Mouse (Mus musculus) liver, embryonic 14.5 days (tissue): ENCODE data around the gene Mt3. TPM values are rescaled to one million over a fixed set of nuclear protein-coding genes. Genes with fewer than 3 reads are reported as not detected.

Experiments
- ATAC-seq: fragments of 200-750 bp; cut with Nextera tagmentation; 2 replicates; pipeline ENCODE4 v1.8.0; 2017; ENCODE audit warnings: moderate number of reproducible peaks, mild to moderate bottlenecking, moderate library complexity; ENCODE audit not compliant: insufficient read depth
- DNase-seq, 3 experiments: peaks; one replicate each; pipeline ENCODE4 v3.0.0-alpha.2; 2012 to 2013; ENCODE audit warnings: low read depth in 3 of 3, low spot score in 3 of 3
- H3K27ac ChIP-seq: fragments of 300-500 bp; sonication (generic); 2 replicates; pipeline ENCODE4 v1.5.1; 2014; ENCODE audit warnings: moderate library complexity, mild to moderate bottlenecking, control low read depth, inconsistent platforms
- H3K27me3 ChIP-seq: fragments of 300-500 bp; sonication (generic); 2 replicates; pipeline ENCODE4 v1.6.1; 2014; ENCODE audit warnings: mild to moderate bottlenecking, low read length, moderate library complexity; ENCODE audit not compliant: control insufficient read depth, insufficient read depth
- H3K36me3 ChIP-seq: fragments of 300-500 bp; sonication (generic); replicated peaks from 2 replicates; pipeline ENCODE4 v1.6.1; 2014; ENCODE audit warnings: low read depth; ENCODE audit not compliant: control insufficient read depth, insufficient read depth
- H3K4me1 ChIP-seq, 2 experiments: fragments of 200-500 bp in 1 of 2; fragments of 300-500 bp in 1 of 2; sonication (generic) in 1 of 2; replicated peaks; 2 replicates each; pipeline ENCODE4 v1.6.1; 2012 to 2014; ENCODE audit warnings: antibody characterized with exemption in 1 of 2, inconsistent platforms in 1 of 2, low read length in 1 of 2; ENCODE audit not compliant: control insufficient read depth in 2 of 2, insufficient read depth in 2 of 2
- H3K4me2 ChIP-seq: fragments of 300-500 bp; sonication (generic); 2 replicates; pipeline ENCODE4 v1.6.1; 2014; ENCODE audit warnings: low read depth, mild to moderate bottlenecking, control low read depth, moderate library complexity
- H3K4me3 ChIP-seq, 2 experiments: fragments of 200-500 bp in 1 of 2; fragments of 300-500 bp in 1 of 2; sonication (generic) in 1 of 2; 2 replicates each; pipeline ENCODE4 v1.5.1; 2012 to 2014; ENCODE audit warnings: low read depth in 2 of 2, low read length in 2 of 2, mild to moderate bottlenecking in 2 of 2, control low read depth in 1 of 2, inconsistent platforms in 1 of 2, moderate library complexity in 1 of 2; ENCODE audit not compliant: insufficient read depth in 1 of 2
- H3K9ac ChIP-seq: fragments of 300-500 bp; sonication (generic); replicated peaks from 2 replicates; pipeline ENCODE4 v1.6.1; 2014; ENCODE audit warnings: mild to moderate bottlenecking, control low read depth, moderate library complexity
- H3K9me3 ChIP-seq: fragments of 300-500 bp; sonication (generic); 2 replicates; pipeline ENCODE4 v1.6.1; 2016; ENCODE audit warnings: low read length, mixed read lengths; ENCODE audit not compliant: control insufficient read depth
- CTCF ChIP-seq: IDR thresholded peaks from 2 replicates; pipeline ENCODE4 v1.5.1; 2016; ENCODE audit warnings: antibody characterized with exemption, low read depth, control low read depth
- EP300 ChIP-seq: IDR thresholded peaks from 2 replicates; pipeline ENCODE4 v1.6.1; 2016; ENCODE audit warnings: antibody characterized with exemption, low read depth
- WGBS: fragments of 180-500 bp; shearing (Covaris S2); extraction: QIAGEN DNeasy Blood & Tissue Kit; methylation state at CpG from one replicate; pipeline ENCODE4 v1.1.7; 2014; ENCODE audit not compliant: insufficient replicate concordance; 5-methylcytosine and 5-hydroxymethylcytosine counted together
- polyA plus RNA-seq, 2 experiments: library from polyadenylated mRNA; depleted of rRNA in 1 of 2; stranded (reverse) in 1 of 2; unstranded in 1 of 2; fragments of >200 nt; fragmentation: Nextera tagmentation in 1 of 2; extraction: Ambion mirVana in 1 of 2; gene quantifications; 2 replicates each; pipeline versions ENCODE4 v1.2.1 to v1.2.3; 2012 to 2014

Mt3 gene
- polyA plus RNA-seq (2012; rRNA removed) (0.10 and 0.30 TPM in 2 replicates), polyA plus RNA-seq (2014; fragmentation: Nextera tagmentation; extraction: Ambion mirVana) (0.61 TPM in 1 of 2 replicates, not detected in the other)

DNA sequence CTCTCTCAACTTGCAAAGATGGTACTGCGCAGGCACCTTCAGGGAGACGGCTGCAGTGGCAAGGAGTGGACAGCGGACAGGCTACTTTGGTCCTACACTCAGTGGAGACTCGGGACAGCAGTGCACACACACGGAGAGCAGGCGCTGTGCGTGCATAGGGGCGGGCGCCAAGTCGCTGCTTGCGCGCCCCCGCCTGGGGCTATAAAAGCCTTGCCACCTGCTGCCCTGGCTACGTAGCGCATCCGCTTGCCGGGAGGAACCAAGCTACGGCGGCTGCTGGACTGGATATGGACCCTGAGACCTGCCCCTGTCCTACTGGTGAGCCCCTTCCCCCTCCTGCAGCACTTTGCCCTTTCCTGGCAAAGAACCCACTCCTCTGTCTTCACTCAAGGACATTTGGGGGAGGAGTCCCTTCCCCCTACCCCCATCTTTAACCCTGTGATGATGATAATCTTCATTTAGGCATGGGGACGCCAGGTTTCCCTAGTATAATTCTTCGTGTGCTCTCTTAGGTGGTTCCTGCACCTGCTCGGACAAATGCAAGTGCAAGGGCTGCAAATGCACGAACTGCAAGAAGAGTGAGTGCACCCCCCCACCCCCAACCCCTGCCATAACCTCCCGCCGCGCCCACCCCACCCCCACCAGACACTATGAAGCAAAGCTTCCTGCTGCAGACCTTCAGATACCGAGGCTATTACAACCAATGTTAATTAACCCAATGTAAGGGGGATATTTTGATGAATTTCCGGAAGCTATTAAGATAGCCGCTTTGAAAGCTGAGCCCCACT is at the start of gene Mt3:
TSS of gene Mt3 (plus strand) at position 95 of the 788 bp plus-strand sequence.
- TF ChIP-seq EP300, result no peak
- TF ChIP-seq CTCF, result peak; percentile 54
- Histone ChIP-seq H3K27ac (peak within 1 kb of the TSS; percentile 87), H3K27me3 (peaks cover 28% of the 10 kb centered on the region), H3K9ac (no peak within 1 kb of the TSS), H3K4me2 (peak within 1 kb of the TSS; percentile 54), H3K9me3 (no peaks in the 10 kb centered on the region), H3K4me1 (peaks cover 15 to 23% of the 10 kb centered on the region in 2 experiments), H3K4me3 (no peak within 1 kb of the TSS), H3K36me3 (no peaks in the 10 kb centered on the region)
- DNase-seq (no peak), ATAC-seq (no peak)
- WGBS, result 2% methylated on average over 29 of the region's 29 CpGs

DNA sequence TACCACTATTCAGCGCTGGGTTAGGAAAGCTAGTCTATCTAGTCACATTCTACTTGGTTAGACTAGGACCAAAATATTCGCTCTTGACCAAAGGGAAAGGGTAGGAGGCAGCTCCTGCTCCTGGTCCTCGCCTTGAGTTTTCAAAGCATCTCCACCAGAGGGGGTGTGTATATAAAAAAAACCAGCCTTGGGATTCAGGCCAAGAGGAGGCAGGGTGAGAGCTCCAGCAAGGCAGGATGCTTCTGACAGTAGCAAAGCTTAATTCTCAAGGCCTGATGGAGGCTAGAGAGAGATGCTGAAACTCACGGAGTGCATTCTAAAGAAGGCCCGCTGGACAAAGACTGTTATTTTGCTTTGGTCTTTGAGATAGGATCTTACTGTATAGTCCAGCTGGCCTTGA is 48.3 kb upstream of the Mt3 start:
- peaks cover 4 to 15% of the 10 kb centered on the region in 2 experiments for H3K4me1 ChIP-seq
- no peak overlapping the region for H3K4me2 ChIP-seq
- H3K27ac ChIP-seq, result no peak overlapping the region
- H3K27me3 ChIP-seq, result peaks cover 15% of the 10 kb centered on the region
- 55% methylated on average over 5 of the region's 5 CpGs for WGBS
- ATAC-seq, result no peak
- H3K36me3 ChIP-seq, result no peaks in the 10 kb centered on the region
- no peak overlapping the region for H3K9ac ChIP-seq
- DNase-seq, result no peak
- no peaks in the 10 kb centered on the region for H3K9me3 ChIP-seq
- 0 out of 2 replicates have a peak, but pooled peaks have one; percentile 15 for TF ChIP-seq CTCF
- TF ChIP-seq EP300, result no peak
- H3K4me3 ChIP-seq, result no peak overlapping the region

DNA sequence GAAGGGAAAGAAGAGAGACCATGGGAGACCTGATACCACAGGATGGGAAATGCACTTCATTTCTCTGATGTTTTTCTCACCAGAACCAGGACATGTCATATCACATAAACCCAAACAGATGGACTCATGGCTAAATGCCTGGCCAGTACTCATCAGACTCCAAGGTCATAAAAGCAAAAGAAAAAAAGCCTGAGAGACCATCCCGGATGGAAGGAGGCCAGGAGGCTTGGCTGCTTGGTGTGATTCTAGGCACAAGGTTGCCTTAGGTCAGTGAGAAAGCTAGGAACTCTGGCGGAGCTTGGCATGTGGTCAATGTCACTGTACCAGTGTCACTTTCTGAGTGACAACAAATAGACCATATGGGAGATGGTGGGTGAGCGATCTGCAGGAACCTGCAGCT is 44.5 kb upstream of the Mt3 start:
- ATAC-seq (no peak), DNase-seq (no peak)
- WGBS, result 66% methylated on average over 3 of the region's 3 CpGs
- Histone ChIP-seq H3K27ac (peak overlapping the region; percentile 15), H3K36me3 (no peaks in the 10 kb centered on the region), H3K9ac (no peak overlapping the region), H3K4me1 (peaks cover 36 to 47% of the 10 kb centered on the region in 2 experiments), H3K4me3 (no peak overlapping the region), H3K9me3 (no peaks in the 10 kb centered on the region), H3K4me2 (no peak overlapping the region), H3K27me3 (no peaks in the 10 kb centered on the region)
- TF ChIP-seq CTCF (no peak), EP300 (no peak)

DNA sequence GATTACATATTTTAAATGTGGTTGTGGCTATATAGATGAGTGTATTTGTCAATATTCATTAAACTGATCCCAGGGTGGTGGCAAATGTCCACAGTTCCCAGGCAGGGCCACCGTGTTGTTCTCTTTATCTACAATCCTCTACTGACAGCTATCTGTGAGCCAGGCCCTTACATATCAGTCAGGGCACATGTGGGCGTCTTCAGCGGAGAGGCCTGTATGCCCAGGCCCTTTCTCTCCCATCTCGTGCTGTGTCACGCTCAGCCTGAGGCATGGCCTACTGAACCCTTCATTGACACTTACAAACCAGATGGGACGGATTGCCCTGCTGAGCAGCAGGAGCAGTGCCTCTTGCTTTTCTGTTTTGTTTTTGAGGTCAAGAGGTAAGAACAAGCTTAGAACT is 43.0 kb upstream of the Mt3 start:
- H3K36me3 ChIP-seq, result no peaks in the 10 kb centered on the region
- no peaks in the 10 kb centered on the region for H3K27me3 ChIP-seq
- peak overlapping the region; percentile 94 for H3K27ac ChIP-seq
- peak overlapping the region; percentile 55; the same call in 1 of the 2 replicates for H3K9ac ChIP-seq
- DNase-seq (peak; percentile 74 to 76 (median 76)), ATAC-seq (peak; percentile 97)
- WGBS, result 27% methylated on average over 6 of the region's 6 CpGs
- TF ChIP-seq CTCF (no peak), EP300 (peak; percentile 84)
- H3K9me3 ChIP-seq, result no peaks in the 10 kb centered on the region
- no peak overlapping the region for H3K4me3 ChIP-seq
- H3K4me1 ChIP-seq, result peaks cover 44 to 57% of the 10 kb centered on the region in 2 experiments
- H3K4me2 ChIP-seq, result peak overlapping the region; percentile 56

DNA sequence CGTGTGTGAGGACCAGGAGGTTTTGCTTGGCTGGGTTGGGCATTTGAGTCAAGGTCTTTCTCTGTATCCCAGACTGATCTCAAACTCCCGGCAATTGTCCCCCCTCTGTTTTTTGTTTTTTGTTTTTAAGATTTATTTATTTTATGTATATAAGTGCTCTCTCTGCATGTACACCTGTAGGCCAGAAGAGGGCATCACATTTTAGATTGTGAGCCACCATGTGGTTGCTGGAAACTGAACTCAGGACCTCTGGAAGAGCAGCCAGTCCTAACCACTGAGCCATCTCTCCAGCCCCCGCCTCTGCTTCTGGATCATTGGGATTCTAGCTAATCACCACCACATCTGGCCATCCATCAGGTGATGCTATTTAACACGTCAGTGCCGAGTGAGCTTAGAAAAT is 42.6 kb upstream of the Mt3 start:
- no peak for TF ChIP-seq EP300
- peak; percentile 49 for TF ChIP-seq CTCF
- no peak for DNase-seq
- Histone ChIP-seq H3K4me1 (peaks cover 44 to 57% of the 10 kb centered on the region in 2 experiments), H3K27me3 (no peaks in the 10 kb centered on the region), H3K4me3 (no peak overlapping the region), H3K27ac (peak overlapping the region; percentile 94), H3K9me3 (no peaks in the 10 kb centered on the region), H3K4me2 (peak overlapping the region; percentile 56), H3K9ac (peak overlapping the region; percentile 55; the same call in 1 of the 2 replicates), H3K36me3 (no peaks in the 10 kb centered on the region)
- ATAC-seq, result peak; percentile 55
- 66% methylated on average over 5 of the region's 5 CpGs for WGBS
